ENCODE assay signal across 12 mouse cellular contexts in genomic region chr4:118999691-119000486, GRCm38 (mm10). TPM values are rescaled to one million over a fixed set of nuclear protein-coding genes. Genes with fewer than 3 reads are reported as not detected.
DNase-seq lines count a peak whose midpoint lies in the region; ATAC-seq and TF ChIP-seq lines count a peak whose summit lies in the region.
"Had no signal": no experiment of that assay in that cellular context is flagged by ENCODE, and none has a peak within 500 bp of the region (broad histone marks: within the 10 kb centered on the region; RNA-seq: fewer than 3 reads in every experiment).

No protein-coding gene starts in this region.

- H3K4me3 ChIP-seq in liver, embryonic 14.5 days (ENCODE audit: insufficient read depth in 1 of 2, low read depth in 2 of 2, low read length in 2 of 2) = no peak overlapping the region
- no peak overlapping the region for H3K4me3 ChIP-seq in liver, embryonic 12.5 days
- no peak overlapping the region for H3K4me3 ChIP-seq in lung, postnatal 0 days (ENCODE audit: low read depth, low read length)
- H3K4me3 ChIP-seq in forebrain, embryonic 10.5 days = no peak overlapping the region
- H3K4me3 ChIP-seq: layer of hippocampus, adult 2 months; limb, embryonic 12.5 days had no signal

- TF ChIP-seq EP300 in liver, embryonic 14.5 days (IDR thresholded peaks at IDR 0.05; ENCODE audit: low read depth) = no peak
- TF ChIP-seq EP300 in lung, postnatal 0 days (IDR thresholded peaks at IDR 0.05) = no peak

- H3K9me3 ChIP-seq in liver, embryonic 14.5 days (ENCODE audit: control insufficient read depth, low read length) = no peaks in the 10 kb centered on the region
- H3K9me3 ChIP-seq in liver, embryonic 12.5 days (replicated peaks) = peaks cover 2% of the 10 kb centered on the region; the same call in 1 of the 2 replicates
- H3K9me3 ChIP-seq in lung, postnatal 0 days (ENCODE audit: low read length) = no peaks in the 10 kb centered on the region
- peaks cover 10% of the 10 kb centered on the region for H3K9me3 ChIP-seq in forebrain, embryonic 10.5 days

- H3K4me1 ChIP-seq in liver, embryonic 14.5 days (replicated peaks; ENCODE audit: control insufficient read depth in 2 of 2, insufficient read depth in 2 of 2, low read length in 1 of 2) = peaks cover 0 to 7% of the 10 kb centered on the region in 2 experiments; a peak in 2 of 4 replicates
- peaks cover 6% of the 10 kb centered on the region; the same call in 1 of the 2 replicates for H3K4me1 ChIP-seq in liver, embryonic 12.5 days
- H3K4me1 ChIP-seq in lung, postnatal 0 days (ENCODE audit: insufficient read depth, low read depth, low read length) = no peaks in the 10 kb centered on the region
- peaks cover 3% of the 10 kb centered on the region for H3K4me1 ChIP-seq in forebrain, embryonic 10.5 days

- H3K9ac ChIP-seq in liver, embryonic 14.5 days (replicated peaks) = no peak overlapping the region
- H3K9ac ChIP-seq in liver, embryonic 12.5 days = no peak overlapping the region
- no peak overlapping the region for H3K9ac ChIP-seq in lung, postnatal 0 days (replicated peaks; ENCODE audit: low read depth)
- H3K9ac ChIP-seq: limb, embryonic 12.5 days had no signal

- WGBS in liver, embryonic 14.5 days (ENCODE audit: insufficient replicate concordance) = 17% methylated on average over 19 of the region's 19 CpGs
- 26% methylated on average over 19 of the region's 19 CpGs for WGBS in liver, embryonic 12.5 days (ENCODE audit: insufficient replicate concordance)
- 34% methylated on average over 19 of the region's 19 CpGs for WGBS in lung, postnatal 0 days
- 73% methylated on average over 19 of the region's 19 CpGs for WGBS in forebrain, embryonic 10.5 days

- ATAC-seq in liver, embryonic 14.5 days (ENCODE audit: insufficient read depth) = peak; percentile 28; the same call in 1 of the 2 replicates
- no peak for ATAC-seq in liver, embryonic 12.5 days
- ATAC-seq in activated CD4-positive, CD25-positive, alpha-beta regulatory T cell, adult 4 months = peak; percentile 28
- peak; percentile 30 for ATAC-seq in lung, postnatal 0 days
- ATAC-seq: Patski had no signal

- no peak for TF ChIP-seq CTCF in liver, embryonic 14.5 days (IDR thresholded peaks at IDR 0.05; ENCODE audit: low read depth)
- TF ChIP-seq CTCF in lung, postnatal 0 days (IDR thresholded peaks at IDR 0.05) = peak; percentile 32; the same call in 1 of the 2 replicates

- no peak overlapping the region; the same call in 1 of the 2 replicates for H3K4me2 ChIP-seq in liver, embryonic 14.5 days (ENCODE audit: low read depth)
- H3K4me2 ChIP-seq in liver, embryonic 12.5 days = no peak overlapping the region
- 0 out of 2 replicates have a peak overlapping the region, but pooled peaks have one; percentile 11 for H3K4me2 ChIP-seq in lung, postnatal 0 days (replicated peaks; ENCODE audit: low read depth, low read length)
- H3K4me2 ChIP-seq: limb, embryonic 12.5 days had no signal

- H3K27me3 ChIP-seq in liver, embryonic 14.5 days (ENCODE audit: control insufficient read depth, insufficient read depth, low read length) = 0 out of 2 replicates have a peak, but pooled peaks cover 2% of the 10 kb centered on the region
- H3K27me3 ChIP-seq in liver, embryonic 12.5 days (replicated peaks) = peaks cover 33% of the 10 kb centered on the region
- H3K27me3 ChIP-seq in lung, postnatal 0 days (replicated peaks; ENCODE audit: insufficient read depth, low read length) = no peaks in the 10 kb centered on the region
- no peaks in the 10 kb centered on the region for H3K27me3 ChIP-seq in forebrain, embryonic 10.5 days (ENCODE audit: poor library complexity, severe bottlenecking)
- H3K27me3 ChIP-seq: Patski had no signal

- no peak overlapping the region for H3K27ac ChIP-seq in liver, embryonic 14.5 days
- H3K27ac ChIP-seq in liver, embryonic 12.5 days = no peak overlapping the region
- H3K27ac ChIP-seq in lung, postnatal 0 days (ENCODE audit: low read length) = no peak overlapping the region
- H3K27ac ChIP-seq in forebrain, embryonic 10.5 days = no peak overlapping the region
- H3K27ac ChIP-seq: layer of hippocampus, adult 2 months; limb, embryonic 12.5 days had no signal

- no peaks in the 10 kb centered on the region for H3K36me3 ChIP-seq in liver, embryonic 14.5 days (replicated peaks; ENCODE audit: control insufficient read depth, insufficient read depth, low read depth)
- no peaks in the 10 kb centered on the region for H3K36me3 ChIP-seq in liver, embryonic 12.5 days
- no peaks in the 10 kb centered on the region for H3K36me3 ChIP-seq in lung, postnatal 0 days (ENCODE audit: insufficient read depth, low read length)
- H3K36me3 ChIP-seq in forebrain, embryonic 10.5 days (replicated peaks) = no peaks in the 10 kb centered on the region
- H3K36me3 ChIP-seq: limb, embryonic 12.5 days had no signal

- DNase-seq in liver, embryonic 14.5 days (ENCODE audit: low read depth in 3 of 3, low spot score in 3 of 3) = no peak
- peak; percentile 38 for DNase-seq in lung, postnatal 0 days (ENCODE audit: low spot score)
- peak; percentile 61 to 77 for DNase-seq in spleen, adult 18-20 months
- no peak for DNase-seq in cerebellum, adult 9-11 months
- no peak for DNase-seq in retina, embryonic 14.5 days (ENCODE audit: low spot score)
- no peak for DNase-seq in forebrain, embryonic 10.5 days (ENCODE audit: extremely low spot score, low spot score)

RNA-seq across cellular contexts. Expression of gene Lao1, which starts 38.5 kb away (rescaled TPM):
- not detected in 2 replicates for polyA plus RNA-seq in liver, embryonic 14.5 days (2012; rRNA removed)
- not detected in 2 replicates for polyA plus RNA-seq in liver, embryonic 14.5 days (2014; fragmentation: Nextera tagmentation; extraction: Ambion mirVana)
- polyA plus RNA-seq in liver, embryonic 12.5 days (2016; fragmentation: Nextera tagmentation; extraction: Ambion mirVana) = not detected in 2 replicates
- not detected for polyA plus RNA-seq in activated CD4-positive, CD25-positive, alpha-beta regulatory T cell, adult 4 months (2017; shearing (Covaris generic))
- 0.99 TPM in 1 of 2 replicates, not detected in the other for polyA plus RNA-seq in lung, postnatal 0 days (2015; fragmentation: Nextera tagmentation; extraction: Ambion mirVana)
- polyA plus RNA-seq in forebrain, embryonic 10.5 days (2016; fragmentation: Nextera tagmentation; extraction: Ambion mirVana) = not detected in 2 replicates
- polyA plus RNA-seq: limb, embryonic 12.5 days; neural tube, embryonic 11.5 days; Patski had no signal

Comparison
In these comparisons a context has a peak if more than half of its experiments do, and no peak if none do; other contexts are left out.
1. DNase-seq: peak in lung, postnatal 0 days (single experiment) and spleen, adult 18-20 months (2 of 2); none in liver, embryonic 14.5 days (0 of 3), cerebellum, adult 9-11 months (single experiment), retina, embryonic 14.5 days (single experiment) and forebrain, embryonic 10.5 days (single experiment).